Mouse (Mus musculus): Measurements from ENCODE around the gene Lnpep.

- no peak for TF ChIP-seq HCFC1 (IDR thresholded peaks at IDR 0.05; ENCODE audit: borderline replicate concordance, insufficient read depth, low read length)
- no peak for TF ChIP-seq CHD2 (IDR thresholded peaks at IDR 0.05; ENCODE audit: low read depth, low read length)
These were observed 7.1 kb upstream of the Lnpep start for GRCm38 (mm10) chr17:17631985-17632384.

All from ES-E14 (cell line).